Mouse (Mus musculus) urinary bladder, postnatal 10 days (tissue): ENCODE data around the gene Gucy2c.

Source experiments
- DNase-seq: peaks from one replicate; pipeline ENCODE4 v3.0.0; 2022; ENCODE audit warnings: low spot score

The Gucy2c gene

DNA sequence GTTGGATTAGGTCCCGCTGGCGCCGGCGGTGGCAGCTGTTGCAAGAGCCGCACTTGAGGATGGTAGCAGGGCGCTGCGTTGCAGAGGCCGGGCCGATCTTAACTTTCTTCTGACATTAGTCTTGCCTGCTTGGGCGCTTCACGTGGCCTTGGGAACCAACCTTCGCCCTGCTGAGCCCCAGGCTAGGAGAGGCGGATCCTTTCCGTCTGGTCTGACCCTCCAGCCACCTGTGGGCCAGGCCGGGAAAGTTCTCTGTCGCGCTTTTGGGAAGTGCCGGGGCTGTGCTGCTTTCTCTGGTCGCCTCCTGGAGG is 119.9 kb downstream of the Gucy2c start, which contains the start of gene Plbd1:
TSS of gene Plbd1 (minus strand) at position 223 of the 311 bp plus-strand sequence.
- no peak for DNase-seq

GRCm38 (mm10) chr6:136660831-136661705 is 120.5 kb downstream of the Gucy2c start:
- DNase-seq: no peak

GRCm38 (mm10) chr6:136659226-136659625 is 122.3 kb downstream of the Gucy2c start:
- no peak for DNase-seq

DNA sequence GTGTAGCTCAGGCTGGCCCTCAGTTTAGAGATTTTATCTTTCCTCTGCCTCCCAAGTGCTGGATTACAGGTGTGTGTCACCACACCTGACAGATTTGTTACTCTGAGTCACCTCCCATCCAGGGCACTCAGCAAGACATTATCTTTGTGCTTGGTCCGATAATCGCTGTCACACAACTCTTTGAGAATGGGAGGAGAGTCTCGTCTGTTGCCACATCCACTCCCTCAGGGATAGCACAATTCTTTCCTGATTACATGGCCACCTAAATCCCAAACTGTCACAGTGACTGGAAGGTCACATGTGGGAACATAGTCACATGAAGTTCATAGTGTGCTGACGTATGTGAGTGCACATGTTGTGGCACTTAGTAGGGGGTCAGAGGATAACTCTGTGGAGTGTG is 123.3 kb downstream of the Gucy2c start:
- DNase-seq: no peak

DNA sequence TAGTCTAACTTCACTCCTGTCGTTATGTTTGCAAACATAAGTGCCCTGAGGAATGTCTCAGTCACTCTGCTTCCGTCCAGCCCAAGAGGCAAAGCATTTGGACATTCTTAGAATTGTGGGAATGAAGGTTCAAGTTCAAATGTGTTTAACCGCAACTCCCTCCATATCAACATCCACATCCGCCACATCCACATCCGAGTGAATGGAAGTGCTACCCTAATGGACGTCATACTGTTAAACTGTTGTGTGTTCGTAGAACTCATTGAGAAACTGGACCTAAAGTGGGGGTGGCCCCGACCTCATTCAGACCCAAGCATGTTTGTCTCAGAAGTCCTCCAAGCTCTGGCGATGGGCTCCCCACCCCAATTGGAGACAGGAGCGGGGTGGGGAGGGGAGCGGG is 125.8 kb downstream of the Gucy2c start:
- no peak for DNase-seq

DNA sequence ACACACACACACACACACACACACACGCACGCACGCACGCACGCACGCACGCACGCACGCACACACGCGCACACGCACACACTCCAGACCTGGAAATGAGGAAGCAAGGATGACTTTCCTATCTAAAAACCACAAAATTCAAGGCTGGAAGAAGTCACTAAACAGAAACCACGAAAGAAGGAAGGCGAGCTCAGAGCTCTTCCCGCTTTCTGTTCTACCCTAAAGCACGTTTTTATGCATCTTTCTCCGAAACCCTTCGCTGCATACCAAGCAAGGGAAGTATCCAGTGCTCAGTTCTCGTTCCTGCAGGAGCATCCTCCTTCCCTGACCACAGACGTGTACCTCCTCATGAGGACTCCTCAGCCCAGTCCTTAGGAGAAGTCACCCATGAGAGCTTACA is 127.1 kb downstream of the Gucy2c start:
- no peak for DNase-seq

DNA sequence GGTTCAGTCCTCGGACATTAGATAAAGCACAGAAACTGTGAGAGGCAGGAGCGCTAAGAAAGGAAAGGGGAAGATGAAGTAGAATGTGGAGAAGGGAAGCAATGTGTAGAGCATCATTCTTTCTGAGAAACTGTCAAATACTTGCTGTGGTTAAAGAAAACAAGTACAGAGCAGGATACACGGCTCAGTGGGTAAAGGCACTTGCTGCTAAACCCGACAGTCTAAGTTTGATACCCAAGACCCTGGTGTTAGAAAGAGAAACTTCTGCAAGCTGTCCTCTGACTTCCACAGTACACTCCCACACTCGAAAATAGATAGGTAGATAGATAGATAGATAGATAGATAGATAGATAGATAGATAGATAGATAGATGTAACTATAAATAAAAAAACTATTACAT is 128.2 kb downstream of the Gucy2c start:
- no peak for DNase-seq

DNA sequence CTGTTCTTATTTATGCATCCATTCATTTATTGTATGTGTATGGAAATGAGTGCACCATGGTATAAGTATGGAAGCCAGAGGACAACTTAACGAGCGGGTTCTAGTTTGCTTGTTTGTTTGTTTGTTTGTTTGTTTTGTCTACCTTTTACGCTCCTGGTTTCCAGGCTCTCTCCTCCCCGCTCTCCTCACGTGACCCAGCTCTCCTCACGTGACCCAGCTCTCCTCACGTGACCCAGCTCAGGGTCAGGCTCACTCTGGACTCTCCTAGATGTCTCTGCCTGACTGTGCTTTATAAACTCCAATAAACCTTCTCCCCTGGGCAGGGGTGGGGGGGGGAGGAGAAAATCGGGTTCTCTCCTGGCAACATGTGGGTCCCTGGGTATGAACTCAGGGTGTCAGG is 130.9 kb downstream of the Gucy2c start:
- no peak for DNase-seq

- DNase-seq: no peak
Observed at GRCm38 (mm10) chr6:136647455-136647861, 134.1 kb downstream of the Gucy2c start.
